Mouse (Mus musculus) liver, embryonic 11.5 days (tissue): ENCODE results near the gene Dab1. TPM values are rescaled to one million over a fixed set of nuclear protein-coding genes. Genes with fewer than 3 reads are reported as not detected.

Experiments used
- ATAC-seq: fragments of 200-750 bp; cut with Nextera tagmentation; replicated peaks from 2 replicates; pipeline ENCODE4 v1.8.0; 2017; ENCODE audit warnings: moderate number of reproducible peaks, mild to moderate bottlenecking, moderate TSS enrichment, moderate library complexity; ENCODE audit not compliant: low FRiP score
- DNase-seq: peaks from one replicate; pipeline ENCODE4 v3.0.0-alpha.2; 2017; ENCODE audit warnings: low spot score
- H3K27ac ChIP-seq: fragments of 300-500 bp; sonication (generic); 2 replicates; pipeline ENCODE4 v1.5.1; 2014; ENCODE audit warnings: mild to moderate bottlenecking, low read depth, low read length, control low read depth
- H3K27me3 ChIP-seq: fragments of 300-500 bp; sonication (generic); replicated peaks from 2 replicates; pipeline ENCODE4 v1.6.1; 2014; ENCODE audit warnings: low read length, mixed read lengths; ENCODE audit not compliant: control insufficient read depth, insufficient read depth
- H3K36me3 ChIP-seq: fragments of 300-500 bp; sonication (generic); 2 replicates; pipeline ENCODE4 v1.6.1; 2014; ENCODE audit warnings: mild to moderate bottlenecking, low read length, moderate library complexity, mixed read lengths; ENCODE audit not compliant: control insufficient read depth, insufficient read depth
- H3K4me1 ChIP-seq: fragments of 300-500 bp; sonication (generic); replicated peaks from 2 replicates; pipeline ENCODE4 v1.6.1; 2014; ENCODE audit warnings: low read length, mixed read lengths; ENCODE audit not compliant: control insufficient read depth, insufficient read depth
- H3K4me2 ChIP-seq: fragments of 300-500 bp; sonication (generic); 2 replicates; pipeline ENCODE4 v1.6.1; 2014; ENCODE audit warnings: mild to moderate bottlenecking, control low read depth, moderate library complexity
- H3K4me3 ChIP-seq: fragments of 300-500 bp; sonication (generic); 2 replicates; pipeline ENCODE4 v1.5.1; 2014; ENCODE audit warnings: low read depth, low read length, control low read depth
- H3K9ac ChIP-seq: fragments of 300-500 bp; sonication (generic); 2 replicates; pipeline ENCODE4 v1.6.1; 2014; ENCODE audit warnings: low read depth, low read length, control low read depth
- H3K9me3 ChIP-seq: fragments of 300-500 bp; sonication (generic); 2 replicates; pipeline ENCODE4 v1.6.1; 2016; ENCODE audit warnings: low read length, inconsistent platforms, mixed read lengths; ENCODE audit not compliant: control insufficient read depth
- WGBS: fragments of 180-500 bp; shearing (Covaris S2); extraction: QIAGEN DNeasy Blood & Tissue Kit; methylation state at CpG from one replicate; pipeline ENCODE4 v1.1.7; 2014; 5-methylcytosine and 5-hydroxymethylcytosine counted together
- polyA plus RNA-seq: library from polyadenylated mRNA; unstranded; fragments of >200 nt; fragmentation: Nextera tagmentation; extraction: Ambion mirVana; gene quantifications from 2 replicates; pipeline ENCODE4 v1.2.1, GENCODE M21; 2014

Gene Dab1
- polyA plus RNA-seq, 1 experiment from 2014 or later: 1.8 TPM

GRCm38 (mm10) chr4:104712338-104713083 lies 1093.4 kb downstream of the Dab1 start:
- Histone ChIP-seq H3K27ac (no peak overlapping the region), H3K4me2 (no peak overlapping the region), H3K9ac (no peak overlapping the region), H3K4me1 (no peaks in the 10 kb centered on the region; the same call in 1 of the 2 replicates), H3K9me3 (no peaks in the 10 kb centered on the region), H3K27me3 (no peaks in the 10 kb centered on the region), H3K4me3 (no peak overlapping the region), H3K36me3 (no peaks in the 10 kb centered on the region)
- no peak for ATAC-seq
- DNase-seq: no peak
- WGBS: 80% methylated on average over 15 of the region's 15 CpGs

- H3K27ac ChIP-seq: no peak overlapping the region
- H3K4me3 ChIP-seq: no peak overlapping the region
- H3K4me2 ChIP-seq: no peak overlapping the region
- ATAC-seq: no peak
- H3K36me3 ChIP-seq: no peaks in the 10 kb centered on the region
- H3K27me3 ChIP-seq: no peaks in the 10 kb centered on the region
- no peaks in the 10 kb centered on the region for H3K9me3 ChIP-seq
- no peak for DNase-seq
- H3K9ac ChIP-seq: no peak overlapping the region
- H3K4me1 ChIP-seq: no peaks in the 10 kb centered on the region; the same call in none of the 2 replicates
- WGBS: 69% methylated on average over 9 of the region's 9 CpGs
Measured at GRCm38 (mm10) chr4:104714925-104715519, 1095.9 kb downstream of the Dab1 start.

- no peak overlapping the region for H3K9ac ChIP-seq
- ATAC-seq (no peak), DNase-seq (no peak)
- H3K36me3 ChIP-seq: no peaks in the 10 kb centered on the region
- no peak overlapping the region for H3K4me3 ChIP-seq
- 73% methylated on average over 6 of the region's 6 CpGs for WGBS
- H3K4me2 ChIP-seq: no peak overlapping the region
- H3K9me3 ChIP-seq: no peaks in the 10 kb centered on the region
- H3K27ac ChIP-seq: no peak overlapping the region
- no peaks in the 10 kb centered on the region for H3K27me3 ChIP-seq
- H3K4me1 ChIP-seq: no peaks in the 10 kb centered on the region; the same call in none of the 2 replicates
Measured at GRCm38 (mm10) chr4:104715857-104716256, 1096.7 kb downstream of the Dab1 start.

- H3K4me3 ChIP-seq: no peak overlapping the region
- WGBS: 72% methylated on average over 1 of the region's 1 CpGs
- no peak overlapping the region for H3K9ac ChIP-seq
- no peaks in the 10 kb centered on the region for H3K27me3 ChIP-seq
- DNase-seq: no peak
- no peaks in the 10 kb centered on the region for H3K9me3 ChIP-seq
- no peaks in the 10 kb centered on the region for H3K36me3 ChIP-seq
- no peaks in the 10 kb centered on the region; the same call in none of the 2 replicates for H3K4me1 ChIP-seq
- H3K4me2 ChIP-seq: no peak overlapping the region
- H3K27ac ChIP-seq: no peak overlapping the region
- no peak for ATAC-seq
Measured at GRCm38 (mm10) chr4:104716506-104716905, 1097.3 kb downstream of the Dab1 start.

GRCm38 (mm10) chr4:104718973-104719795 lies 1100.0 kb downstream of the Dab1 start:
- Histone ChIP-seq H3K27ac (no peak overlapping the region), H3K9ac (no peak overlapping the region), H3K27me3 (no peaks in the 10 kb centered on the region), H3K4me3 (no peak overlapping the region), H3K4me2 (no peak overlapping the region), H3K9me3 (no peaks in the 10 kb centered on the region), H3K4me1 (no peaks in the 10 kb centered on the region; the same call in none of the 2 replicates), H3K36me3 (no peaks in the 10 kb centered on the region)
- 0 out of 2 replicates have a peak, but pooled peaks have one; percentile 18 for ATAC-seq
- WGBS: 65% methylated on average over 13 of the region's 13 CpGs
- no peak for DNase-seq

GRCm38 (mm10) chr4:104723527-104724045 lies 1104.4 kb downstream of the Dab1 start:
- Histone ChIP-seq H3K36me3 (no peaks in the 10 kb centered on the region), H3K4me3 (no peak overlapping the region), H3K4me1 (no peaks in the 10 kb centered on the region; the same call in none of the 2 replicates), H3K4me2 (no peak overlapping the region), H3K27ac (no peak overlapping the region), H3K9ac (no peak overlapping the region), H3K27me3 (no peaks in the 10 kb centered on the region), H3K9me3 (no peaks in the 10 kb centered on the region)
- 81% methylated on average over 6 of the region's 6 CpGs for WGBS
- ATAC-seq: no peak
- DNase-seq: no peak

GRCm38 (mm10) chr4:104724258-104724657 lies 1105.1 kb downstream of the Dab1 start:
- Histone ChIP-seq H3K27me3 (no peaks in the 10 kb centered on the region), H3K4me2 (no peak overlapping the region), H3K4me1 (no peaks in the 10 kb centered on the region; the same call in none of the 2 replicates), H3K9me3 (no peaks in the 10 kb centered on the region), H3K36me3 (no peaks in the 10 kb centered on the region), H3K4me3 (no peak overlapping the region), H3K27ac (no peak overlapping the region), H3K9ac (no peak overlapping the region)
- WGBS: 73% methylated on average over 5 of the region's 5 CpGs
- DNase-seq: no peak
- no peak for ATAC-seq

GRCm38 (mm10) chr4:104725673-104726072 lies 1106.5 kb downstream of the Dab1 start:
- Histone ChIP-seq H3K4me3 (no peak overlapping the region), H3K9me3 (no peaks in the 10 kb centered on the region), H3K4me2 (no peak overlapping the region), H3K4me1 (no peaks in the 10 kb centered on the region), H3K36me3 (no peaks in the 10 kb centered on the region), H3K27me3 (no peaks in the 10 kb centered on the region), H3K9ac (no peak overlapping the region), H3K27ac (no peak overlapping the region)
- ATAC-seq: no peak
- 49% methylated on average over 3 of the region's 3 CpGs for WGBS
- no peak for DNase-seq
